Mouse (Mus musculus): ENCODE measurements around the gene Naa40.

DNA sequence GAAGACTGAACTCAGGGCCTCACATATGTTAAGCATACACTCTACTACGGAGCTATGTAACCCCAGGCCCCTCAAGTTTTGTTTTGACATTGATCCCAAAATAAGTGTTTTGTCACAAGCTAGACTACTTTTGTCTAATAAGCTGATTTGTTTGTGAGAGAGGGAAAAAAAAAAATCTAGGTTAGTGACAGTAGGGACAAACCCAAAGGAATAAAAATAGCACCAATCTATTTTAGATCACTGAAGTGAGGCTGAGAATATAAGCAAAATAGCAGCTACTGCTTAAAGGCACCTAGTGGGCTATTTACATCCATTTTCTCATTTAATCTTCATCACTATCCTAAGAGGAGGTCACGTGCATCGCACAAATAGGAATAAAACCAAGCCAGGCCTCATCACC lies 1.4 kb downstream of the Naa40 start:
- TF ChIP-seq GATA1 (IDR thresholded peaks at IDR 0.05; ENCODE audit: borderline replicate concordance, low read length), result no peak
- no peak for TF ChIP-seq FLI1 (IDR thresholded peaks at IDR 0.05; ENCODE audit: low read length)
